Mouse (Mus musculus) heart, embryonic 10.5 days (tissue): ENCODE measurements around the gene Cacnb3. TPM values are rescaled to one million over a fixed set of nuclear protein-coding genes. Genes with fewer than 3 reads are reported as not detected.

Source experiments
- DNase-seq: peaks from one replicate; pipeline ENCODE4 v3.0.0-alpha.2; 2017; ENCODE audit warnings: low spot score
- H3K27ac ChIP-seq: fragments of 300-500 bp; sonication (generic); 2 replicates; pipeline ENCODE4 v1.5.1; 2016; ENCODE audit warnings: mild to moderate bottlenecking
- H3K27me3 ChIP-seq: fragments of 300-500 bp; sonication (generic); 2 replicates; pipeline ENCODE4 v1.6.1; 2016; ENCODE audit warnings: mild to moderate bottlenecking; ENCODE audit not compliant: poor library complexity, insufficient read depth, severe bottlenecking
- H3K36me3 ChIP-seq: fragments of 300-500 bp; sonication (generic); 2 replicates; pipeline ENCODE4 v1.6.1; 2016; ENCODE audit warnings: mild to moderate bottlenecking, moderate library complexity
- H3K4me1 ChIP-seq: fragments of 300-500 bp; sonication (generic); 2 replicates; pipeline ENCODE4 v1.6.1; 2016; ENCODE audit warnings: mild to moderate bottlenecking
- H3K4me3 ChIP-seq: fragments of 300-500 bp; sonication (generic); 2 replicates; pipeline ENCODE4 v1.5.1; 2016; ENCODE audit warnings: mild to moderate bottlenecking, moderate library complexity
- H3K9me3 ChIP-seq: fragments of 300-500 bp; sonication (generic); 2 replicates; pipeline ENCODE4 v1.6.1; 2016; ENCODE audit warnings: mild to moderate bottlenecking, moderate library complexity
- WGBS: fragments of 180-500 bp; shearing (Covaris S2); methylation state at CpG from one replicate; pipeline ENCODE4 v1.1.7; 2016; 5-methylcytosine and 5-hydroxymethylcytosine counted together
- polyA plus RNA-seq: library from polyadenylated mRNA; unstranded; fragments of >200 nt; fragmentation: Nextera tagmentation; extraction: Ambion mirVana; gene quantifications from 2 replicates; pipeline ENCODE4 v1.2.1, GENCODE M21; 2016

The Cacnb3 gene
- polyA plus RNA-seq, 1 experiment from 2014 or later = 23.3 TPM

GRCm38 (mm10) chr15:98602191-98602881 is 28.3 kb upstream of the Cacnb3 start:
- WGBS = 21% methylated on average over 13 of the region's 13 CpGs
- H3K4me1 ChIP-seq = peaks cover 79% of the 10 kb centered on the region
- H3K9me3 ChIP-seq = no peaks in the 10 kb centered on the region
- H3K27ac ChIP-seq = peak overlapping the region; percentile 98
- no peaks in the 10 kb centered on the region for H3K27me3 ChIP-seq
- peaks cover 78% of the 10 kb centered on the region for H3K36me3 ChIP-seq
- H3K4me3 ChIP-seq = peak overlapping the region; percentile 52
- DNase-seq = peak; percentile 90

- H3K27ac ChIP-seq = peak overlapping the region; percentile 98
- H3K4me3 ChIP-seq = peak overlapping the region; percentile 52
- peaks cover 71% of the 10 kb centered on the region for H3K36me3 ChIP-seq
- no peaks in the 10 kb centered on the region for H3K9me3 ChIP-seq
- H3K27me3 ChIP-seq = no peaks in the 10 kb centered on the region
- 25% methylated on average over 4 of the region's 4 CpGs for WGBS
- DNase-seq = no peak
- peaks cover 85% of the 10 kb centered on the region for H3K4me1 ChIP-seq
These were observed 27.6 kb upstream of the Cacnb3 start for GRCm38 (mm10) chr15:98602921-98603458.

- Histone ChIP-seq H3K27me3 (no peaks in the 10 kb centered on the region), H3K9me3 (no peaks in the 10 kb centered on the region), H3K4me3 (peak overlapping the region; percentile 89; the same call in 1 of the 2 replicates), H3K4me1 (peaks cover 88% of the 10 kb centered on the region), H3K27ac (peak overlapping the region; percentile 98), H3K36me3 (peaks cover 60% of the 10 kb centered on the region)
- WGBS = 89% methylated on average over 24 of the region's 24 CpGs
- DNase-seq = no peak
These were observed 26.5 kb upstream of the Cacnb3 start for GRCm38 (mm10) chr15:98604041-98604575.

DNA sequence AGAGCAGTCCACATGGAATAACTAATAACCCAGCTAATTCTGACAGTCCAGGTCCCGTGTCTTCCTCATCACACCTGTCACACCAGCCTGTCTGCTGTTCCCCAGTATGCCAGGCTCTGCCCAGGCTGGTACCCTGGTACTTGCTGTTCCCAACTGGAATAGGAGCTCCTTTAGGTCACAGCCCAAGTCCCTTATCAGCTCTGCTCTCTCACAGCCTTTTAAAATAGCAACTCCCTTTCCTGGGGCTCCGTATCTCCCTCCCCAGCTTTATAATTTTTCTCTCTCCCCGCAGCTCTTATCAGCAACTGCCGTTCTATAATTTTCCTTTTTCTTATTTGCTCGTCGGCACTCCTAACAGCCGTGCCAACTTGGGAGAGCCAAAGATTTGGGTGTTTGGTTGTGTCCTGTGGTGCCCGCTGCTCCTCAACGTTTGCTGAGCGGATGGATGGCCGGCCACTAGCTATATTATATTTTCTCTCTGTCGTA is 24.5 kb upstream of the Cacnb3 start:
- 38% methylated on average over 12 of the region's 12 CpGs for WGBS
- H3K27ac ChIP-seq = peak overlapping the region; percentile 98
- DNase-seq = no peak

DNA sequence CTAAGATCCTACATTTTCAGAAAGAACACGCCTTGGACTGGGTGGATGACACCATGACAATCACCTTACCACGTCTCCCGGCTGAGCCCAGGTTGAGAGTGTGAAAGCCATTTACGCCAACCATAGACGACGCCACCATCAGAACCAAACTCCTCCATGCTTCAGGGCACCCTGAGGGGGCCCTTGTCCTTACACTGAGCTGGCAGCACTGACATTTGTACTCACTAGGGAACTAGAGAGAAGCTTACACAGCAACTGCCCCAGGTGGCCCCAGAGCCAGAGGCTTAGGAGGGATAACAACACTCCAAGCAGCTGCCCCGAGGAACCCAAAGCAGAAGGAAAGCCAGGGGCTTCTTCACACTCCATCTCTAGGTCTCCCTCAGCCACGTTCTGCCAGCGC is 23.9 kb upstream of the Cacnb3 start:
- peak overlapping the region; percentile 89 for H3K4me3 ChIP-seq
- peaks cover 34% of the 10 kb centered on the region for H3K36me3 ChIP-seq
- 38% methylated on average over 9 of the region's 9 CpGs for WGBS
- H3K9me3 ChIP-seq = no peaks in the 10 kb centered on the region
- H3K4me1 ChIP-seq = peaks cover 72% of the 10 kb centered on the region
- no peak for DNase-seq
- H3K27me3 ChIP-seq = no peaks in the 10 kb centered on the region
- H3K27ac ChIP-seq = peak overlapping the region; percentile 98

More for the DNA sequence above, 24.5 kb upstream of the Cacnb3 start:
- Histone ChIP-seq H3K4me1 (peaks cover 78% of the 10 kb centered on the region), H3K4me3 (peak overlapping the region; percentile 89), H3K36me3 (peaks cover 40% of the 10 kb centered on the region), H3K9me3 (no peaks in the 10 kb centered on the region), H3K27me3 (no peaks in the 10 kb centered on the region)

- H3K4me1 ChIP-seq = peaks cover 64% of the 10 kb centered on the region
- H3K36me3 ChIP-seq = peaks cover 31% of the 10 kb centered on the region
- WGBS = under 1% methylated on average over 4 of the region's 4 CpGs
- H3K4me3 ChIP-seq = peak overlapping the region; percentile 89
- H3K9me3 ChIP-seq = no peaks in the 10 kb centered on the region
- H3K27ac ChIP-seq = peak overlapping the region; percentile 98
- peak; percentile 94 for DNase-seq
- no peaks in the 10 kb centered on the region for H3K27me3 ChIP-seq
These were observed 23.1 kb upstream of the Cacnb3 start for GRCm38 (mm10) chr15:98607557-98607956.

- H3K9me3 ChIP-seq = no peaks in the 10 kb centered on the region
- no peak for DNase-seq
- WGBS = 8% methylated on average over 10 of the region's 10 CpGs
- no peaks in the 10 kb centered on the region for H3K27me3 ChIP-seq
- H3K36me3 ChIP-seq = peaks cover 25% of the 10 kb centered on the region
- H3K4me1 ChIP-seq = peaks cover 57% of the 10 kb centered on the region
- peak overlapping the region; percentile 98 for H3K27ac ChIP-seq
- H3K4me3 ChIP-seq = peak overlapping the region; percentile 89
These were observed 22.4 kb upstream of the Cacnb3 start for GRCm38 (mm10) chr15:98608058-98608783.

GRCm38 (mm10) chr15:98608784-98609250 is 21.8 kb upstream of the Cacnb3 start:
- H3K9me3 ChIP-seq = no peaks in the 10 kb centered on the region
- peaks cover 19% of the 10 kb centered on the region for H3K36me3 ChIP-seq
- no peak for DNase-seq
- no peaks in the 10 kb centered on the region for H3K27me3 ChIP-seq
- H3K27ac ChIP-seq = peak overlapping the region; percentile 98
- 0% methylated on average over 16 of the region's 26 CpGs for WGBS
- H3K4me1 ChIP-seq = peaks cover 51% of the 10 kb centered on the region
- peak overlapping the region; percentile 89 for H3K4me3 ChIP-seq

DNA sequence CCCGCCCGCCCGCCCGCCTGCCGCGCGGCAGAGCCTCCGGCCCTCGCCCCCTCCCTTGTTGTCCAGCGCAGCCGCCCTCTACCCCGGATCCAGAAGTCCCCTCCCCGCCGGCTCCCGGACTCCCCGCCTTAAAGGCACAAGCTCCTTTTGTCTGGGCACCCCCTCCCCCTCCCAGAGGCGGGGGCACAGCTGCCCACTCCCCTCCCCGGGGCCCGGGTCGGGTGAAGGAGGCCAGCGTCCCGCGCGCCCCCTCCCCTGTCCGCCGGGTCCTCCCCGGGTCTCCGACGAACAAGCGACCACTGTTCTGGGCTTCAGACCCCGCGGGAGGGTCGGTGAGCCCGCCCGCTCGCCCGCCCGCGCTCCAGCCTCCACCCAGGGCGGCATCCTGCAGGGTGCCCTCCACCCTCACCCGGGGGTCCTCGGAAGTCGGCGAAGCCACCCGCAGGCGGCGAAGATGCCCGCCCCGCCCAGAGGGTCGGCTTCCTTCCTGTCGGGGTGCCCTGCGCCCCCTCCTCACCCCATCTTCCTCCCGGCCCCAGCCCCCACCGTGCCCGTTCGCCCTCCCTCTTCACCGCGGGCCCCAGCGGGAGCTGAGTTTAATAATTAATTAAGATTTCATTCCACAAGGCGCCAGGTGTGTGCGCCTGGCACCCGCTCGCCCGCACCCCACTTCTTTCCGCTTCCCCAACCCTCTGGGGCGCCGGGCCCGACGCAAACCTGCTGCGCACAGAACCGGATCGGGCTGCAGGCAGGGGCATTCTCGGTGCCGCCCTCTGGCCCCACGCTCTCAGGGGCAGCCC is 21.1 kb upstream of the Cacnb3 start, which contains the start of gene Adcy6:
Gene Adcy6 (minus strand): TSS at position 746 of the 800 bp plus-strand sequence.
- Histone ChIP-seq H3K4me1 (peaks cover 46% of the 10 kb centered on the region), H3K36me3 (peaks cover 12% of the 10 kb centered on the region), H3K4me3 (peak within 1 kb of the TSS; percentile 89), H3K27me3 (no peaks in the 10 kb centered on the region), H3K27ac (peak within 1 kb of the TSS; percentile 98), H3K9me3 (no peaks in the 10 kb centered on the region)
- DNase-seq = peak; percentile 90
- WGBS = 2% methylated on average over 74 of the region's 75 CpGs

- WGBS = 3% methylated on average over 12 of the region's 12 CpGs
These were observed 20.5 kb upstream of the Cacnb3 start for GRCm38 (mm10) chr15:98610131-98610633.

GRCm38 (mm10) chr15:98612229-98612628 is 18.4 kb upstream of the Cacnb3 start:
- H3K27ac ChIP-seq = no peak overlapping the region
- no peak overlapping the region for H3K4me3 ChIP-seq
- no peaks in the 10 kb centered on the region for H3K36me3 ChIP-seq
- H3K4me1 ChIP-seq = peaks cover 39% of the 10 kb centered on the region
- H3K9me3 ChIP-seq = no peaks in the 10 kb centered on the region
- DNase-seq = no peak
- no peaks in the 10 kb centered on the region for H3K27me3 ChIP-seq
- 94% methylated on average over 3 of the region's 3 CpGs for WGBS

More at GRCm38 (mm10) chr15:98610131-98610633, 20.5 kb upstream of the Cacnb3 start:
- Histone ChIP-seq H3K36me3 (peaks cover 6% of the 10 kb centered on the region; the same call in 1 of the 2 replicates), H3K27ac (peak overlapping the region; percentile 98), H3K4me3 (peak overlapping the region; percentile 89), H3K27me3 (no peaks in the 10 kb centered on the region), H3K4me1 (peaks cover 45% of the 10 kb centered on the region), H3K9me3 (no peaks in the 10 kb centered on the region)
- no peak for DNase-seq

- no peak for DNase-seq
- no peaks in the 10 kb centered on the region for H3K36me3 ChIP-seq
- H3K9me3 ChIP-seq = no peaks in the 10 kb centered on the region
- H3K27me3 ChIP-seq = 0 out of 2 replicates have a peak, but pooled peaks cover 4% of the 10 kb centered on the region
- 62% methylated on average over 9 of the region's 9 CpGs for WGBS
- no peak overlapping the region for H3K4me3 ChIP-seq
- peak overlapping the region; percentile 62 for H3K27ac ChIP-seq
- H3K4me1 ChIP-seq = peaks cover 29% of the 10 kb centered on the region
These were observed 16.1 kb upstream of the Cacnb3 start for GRCm38 (mm10) chr15:98614551-98614950.
